Mouse (Mus musculus) erythroblast, embryonic 14.5 days (primary cell): ENCODE results near the gene Susd3.

Experiments
- GATA1 ChIP-seq: IDR thresholded peaks from 2 replicates; pipeline ENCODE4 v1.6.1; 2012; ENCODE audit warnings: low read length, inconsistent platforms, mixed read lengths
- TAL1 ChIP-seq: IDR thresholded peaks from 3 replicates; pipeline ENCODE4 v1.6.1; 2012; ENCODE audit warnings: low read length, inconsistent platforms, mixed read lengths

GRCm38 (mm10) chr13:49196211-49196610 is 52.3 kb downstream of the Susd3 start:
- TF ChIP-seq GATA1: no peak
- no peak for TF ChIP-seq TAL1
